In the genomic region with DNA sequence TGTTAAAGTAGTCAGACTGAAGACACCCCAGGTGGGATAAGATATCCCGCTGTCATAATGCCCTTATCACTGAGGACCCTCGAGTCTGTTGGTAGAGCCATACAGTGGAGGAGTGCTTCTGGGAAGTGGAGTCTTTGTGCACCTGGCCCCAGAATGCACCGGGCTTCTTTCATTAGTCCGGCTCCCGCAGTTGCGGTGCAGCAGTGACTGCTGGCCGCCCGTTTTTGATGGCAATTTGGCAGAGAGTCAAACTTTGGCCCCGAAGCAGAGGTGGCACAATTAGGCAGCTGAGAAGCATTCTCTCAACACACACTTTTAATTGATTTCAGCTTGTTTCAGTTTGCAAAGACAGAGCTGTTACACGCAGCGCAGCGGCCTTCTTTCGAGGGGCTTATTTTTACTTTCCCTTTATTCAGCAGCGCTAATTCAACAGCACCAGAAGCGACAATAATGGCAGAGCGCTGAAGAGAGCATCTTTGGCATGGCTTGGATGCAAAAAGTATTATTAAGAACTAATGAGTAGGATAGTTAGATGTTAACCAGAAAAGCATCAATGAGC, we compare ENCODE assay signal across 12 mouse cellular contexts.
DNase-seq lines count a peak whose midpoint lies in the region; ATAC-seq and TF ChIP-seq lines count a peak whose summit lies in the region.
"Had no signal": no experiment of that assay in that cellular context is flagged by ENCODE, and none has a peak within 500 bp of the region (broad histone marks: within the 10 kb centered on the region; RNA-seq: fewer than 3 reads in every experiment).

No protein-coding gene starts in this region.

- no peak overlapping the region for H3K27ac ChIP-seq in forebrain, embryonic 11.5 days (ENCODE audit: low read depth, low read length)
- no peak overlapping the region for H3K27ac ChIP-seq in forebrain, embryonic 10.5 days
- no peak overlapping the region for H3K27ac ChIP-seq in midbrain, embryonic 15.5 days
- H3K27ac ChIP-seq in midbrain, embryonic 11.5 days (ENCODE audit: low read depth, low read length): no peak overlapping the region
- H3K27ac ChIP-seq in gastrocnemius, adult 2 months: no peak overlapping the region
- H3K27ac ChIP-seq: stomach, embryonic 15.5 days had no signal

- WGBS in forebrain, embryonic 11.5 days: 54% methylated on average over 16 of the region's 16 CpGs
- WGBS in forebrain, embryonic 10.5 days: 82% methylated on average over 16 of the region's 16 CpGs
- 57% methylated on average over 16 of the region's 16 CpGs for WGBS in midbrain, embryonic 15.5 days
- WGBS in midbrain, embryonic 11.5 days: 85% methylated on average over 16 of the region's 16 CpGs

- intact Hi-C loops in gastrocnemius, adult 2 months (cut with DNase I): no loop called here

- no peak overlapping the region for H3K9ac ChIP-seq in forebrain, embryonic 11.5 days (ENCODE audit: low read length)
- H3K9ac ChIP-seq in midbrain, embryonic 15.5 days: no peak overlapping the region
- H3K9ac ChIP-seq in midbrain, embryonic 11.5 days (ENCODE audit: low read length): no peak overlapping the region
- H3K9ac ChIP-seq: stomach, embryonic 15.5 days had no signal

- peak; percentile 46; the same call in 1 of the 2 replicates for ATAC-seq in forebrain, embryonic 11.5 days (replicated peaks; ENCODE audit: low FRiP score)
- ATAC-seq in midbrain, embryonic 15.5 days (replicated peaks): no peak
- no peak for ATAC-seq in midbrain, embryonic 11.5 days (ENCODE audit: low FRiP score)

- H3K4me1 ChIP-seq in forebrain, embryonic 11.5 days (replicated peaks; ENCODE audit: control insufficient read depth, insufficient read depth, low read length): no peaks in the 10 kb centered on the region
- peaks cover 19% of the 10 kb centered on the region for H3K4me1 ChIP-seq in forebrain, embryonic 10.5 days
- peaks cover 4% of the 10 kb centered on the region; the same call in 1 of the 2 replicates for H3K4me1 ChIP-seq in midbrain, embryonic 15.5 days
- H3K4me1 ChIP-seq in midbrain, embryonic 11.5 days (ENCODE audit: control insufficient read depth, insufficient read depth, low read length): no peaks in the 10 kb centered on the region
- H3K4me1 ChIP-seq: stomach, embryonic 15.5 days had no signal

- no peaks in the 10 kb centered on the region for H3K27me3 ChIP-seq in forebrain, embryonic 11.5 days (ENCODE audit: control insufficient read depth, insufficient read depth, low read length)
- H3K27me3 ChIP-seq in forebrain, embryonic 10.5 days (ENCODE audit: poor library complexity, severe bottlenecking): no peaks in the 10 kb centered on the region
- H3K27me3 ChIP-seq in midbrain, embryonic 15.5 days (replicated peaks): no peaks in the 10 kb centered on the region
- no peaks in the 10 kb centered on the region for H3K27me3 ChIP-seq in midbrain, embryonic 11.5 days (ENCODE audit: control insufficient read depth, insufficient read depth, low read length)
- H3K27me3 ChIP-seq: stomach, embryonic 15.5 days had no signal

- H3K9me3 ChIP-seq in forebrain, embryonic 11.5 days (ENCODE audit: control insufficient read depth, low read length): no peaks in the 10 kb centered on the region
- no peaks in the 10 kb centered on the region for H3K9me3 ChIP-seq in forebrain, embryonic 10.5 days
- H3K9me3 ChIP-seq in midbrain, embryonic 15.5 days: no peaks in the 10 kb centered on the region
- H3K9me3 ChIP-seq in midbrain, embryonic 11.5 days (ENCODE audit: control insufficient read depth, low read length): no peaks in the 10 kb centered on the region
- H3K9me3 ChIP-seq: stomach, embryonic 15.5 days had no signal

- no peak overlapping the region for H3K4me2 ChIP-seq in forebrain, embryonic 11.5 days (ENCODE audit: low read depth, low read length, severe bottlenecking)
- peak overlapping the region; percentile 20; the same call in 1 of the 2 replicates for H3K4me2 ChIP-seq in midbrain, embryonic 15.5 days
- H3K4me2 ChIP-seq in midbrain, embryonic 11.5 days: no peak overlapping the region
- H3K4me2 ChIP-seq: stomach, embryonic 15.5 days had no signal

- peak; percentile 70 for DNase-seq in forebrain, embryonic 11.5 days (ENCODE audit: low spot score)
- no peak for DNase-seq in forebrain, embryonic 10.5 days (ENCODE audit: extremely low spot score, low spot score)
- no peak for DNase-seq in midbrain, embryonic 11.5 days (ENCODE audit: low spot score, missing footprints)
- peak; percentile 41 to 42 for DNase-seq in layer of hippocampus, postnatal 10 days (ENCODE audit: low spot score in 2 of 2)
- DNase-seq in right cerebral cortex, postnatal 10 days (ENCODE audit: low spot score in 2 of 2): peak; percentile 47 to 54
- no peak for DNase-seq in heart, adult 8-10 months (ENCODE audit: low spot score)
- no peak for DNase-seq in gastrocnemius, adult 2 months
- DNase-seq: adrenal gland, postnatal 10 days; cerebellum, adult 9-10 months; lung, postnatal 10 days had no signal

- H3K36me3 ChIP-seq in forebrain, embryonic 11.5 days (ENCODE audit: control insufficient read depth, insufficient read depth, low read length): no peaks in the 10 kb centered on the region
- no peaks in the 10 kb centered on the region for H3K36me3 ChIP-seq in forebrain, embryonic 10.5 days (replicated peaks)
- H3K36me3 ChIP-seq in midbrain, embryonic 15.5 days (replicated peaks): no peaks in the 10 kb centered on the region
- H3K36me3 ChIP-seq in midbrain, embryonic 11.5 days (ENCODE audit: control insufficient read depth, insufficient read depth, low read length): no peaks in the 10 kb centered on the region
- H3K36me3 ChIP-seq: stomach, embryonic 15.5 days had no signal

- H3K4me3 ChIP-seq in forebrain, embryonic 11.5 days (ENCODE audit: low read depth, low read length): no peak overlapping the region
- no peak overlapping the region for H3K4me3 ChIP-seq in forebrain, embryonic 10.5 days
- no peak overlapping the region for H3K4me3 ChIP-seq in midbrain, embryonic 15.5 days
- H3K4me3 ChIP-seq in midbrain, embryonic 11.5 days (ENCODE audit: low read depth, low read length): no peak overlapping the region
- H3K4me3 ChIP-seq in gastrocnemius, adult 2 months: no peak overlapping the region; the same call in 1 of the 2 replicates
- H3K4me3 ChIP-seq: stomach, embryonic 15.5 days had no signal

- TF ChIP-seq CTCF in gastrocnemius, adult 2 months (IDR thresholded peaks at IDR 0.05): no peak

Comparison
In these comparisons a context has a peak if more than half of its experiments do, and no peak if none do; other contexts are left out.
1. DNase-seq: peak in forebrain, embryonic 11.5 days (single experiment), layer of hippocampus, postnatal 10 days (2 of 2) and right cerebral cortex, postnatal 10 days (2 of 2); none in forebrain, embryonic 10.5 days (single experiment), midbrain, embryonic 11.5 days (single experiment), heart, adult 8-10 months (single experiment) and gastrocnemius, adult 2 months (single experiment).